Mouse (Mus musculus) granulocyte monocyte progenitor cell, adult 5-6 weeks (primary cell): Measurements from ENCODE around the gene Ppef2. TPM values are rescaled to one million over a fixed set of nuclear protein-coding genes. Genes with fewer than 3 reads are reported as not detected.

Experiments
- ATAC-seq: replicated peaks from 2 replicates; pipeline ENCODE4 v1.8.0; 2016; ENCODE audit warnings: mild to moderate bottlenecking, moderate TSS enrichment, inconsistent platforms; ENCODE audit not compliant: poor library complexity, severe bottlenecking
- total RNA-seq, 2 experiments: library from RNA; stranded (forward) in 1 of 2; stranded (reverse) in 1 of 2; fragments of 200-712, 200-1000 nt in 1 of 2; fragments of >200 nt in 1 of 2; fragmentation: Nextera tagmentation in 1 of 2; gene quantifications; 2 replicates each; pipeline ENCODE4 v1.2.3; 2014 to 2017

Ppef2 gene
- total RNA-seq (2014; fragmentation: Nextera tagmentation): not detected in 2 replicates
- total RNA-seq (2017): not detected in 2 replicates

DNA sequence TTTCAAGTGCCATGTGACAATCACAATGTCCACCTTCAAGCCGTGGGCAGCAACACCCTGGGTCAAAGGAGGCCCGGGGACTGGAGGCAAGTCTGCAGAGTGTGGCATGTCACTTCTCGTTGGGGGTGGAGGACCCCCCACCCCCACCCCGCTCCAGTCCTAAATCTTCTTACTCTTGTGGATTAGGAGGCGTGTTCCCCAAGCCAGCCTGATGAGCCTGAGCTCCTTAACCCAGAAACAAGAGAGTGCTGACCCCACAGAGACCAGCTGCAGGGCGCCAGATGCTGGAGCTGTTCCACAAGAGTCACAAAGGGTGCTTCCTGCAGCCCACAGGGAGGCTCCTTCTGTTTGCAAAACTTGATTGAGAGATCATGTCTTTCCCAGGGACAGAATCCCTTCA lies at the start of gene Ppef2:
TSS of gene Ppef2 (minus strand) at position 61 of the 400 bp plus-strand sequence.
- no peak for ATAC-seq

GRCm38 (mm10) chr5:92304291-92304690 lies 48.2 kb upstream of the Ppef2 start:
- ATAC-seq: no peak

DNA sequence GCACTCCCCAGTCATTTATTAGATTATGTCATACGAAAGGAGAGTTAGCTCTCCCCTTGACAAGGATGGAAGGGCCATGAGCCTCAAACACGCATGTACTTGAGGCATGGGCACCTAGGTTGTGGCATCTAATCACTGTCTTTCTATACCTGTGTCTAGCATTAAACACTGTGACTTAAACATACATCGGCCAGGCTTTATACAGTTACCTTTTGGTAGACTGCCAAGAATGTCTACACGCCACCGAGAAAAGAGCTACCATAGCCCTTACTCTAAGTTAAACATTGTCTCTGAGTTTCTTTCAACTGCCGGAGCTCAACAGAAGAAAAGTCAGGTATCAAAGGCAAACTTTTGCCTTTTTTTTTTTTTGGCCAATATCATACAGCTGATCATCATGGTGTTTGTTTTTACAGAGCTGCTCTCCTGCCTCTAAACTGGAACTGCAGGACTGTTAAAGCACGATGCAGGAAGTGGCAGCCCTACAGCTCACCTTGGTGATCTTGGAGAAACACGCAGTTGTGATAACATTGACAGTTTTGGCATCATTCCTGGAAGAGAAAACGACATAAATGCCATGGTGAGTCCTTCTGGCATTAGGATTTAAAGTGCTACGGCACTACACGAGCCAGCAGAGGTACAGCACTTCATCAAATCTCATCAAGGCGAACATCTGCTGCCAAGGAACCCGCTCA lies 46.2 kb upstream of the Ppef2 start:
- no peak for ATAC-seq

- no peak for ATAC-seq
Observed at GRCm38 (mm10) chr5:92294525-92294924, 38.4 kb upstream of the Ppef2 start.

- 0 out of 2 replicates have a peak, but pooled peaks have one; percentile 22 for ATAC-seq
Observed at GRCm38 (mm10) chr5:92291652-92292414, 35.8 kb upstream of the Ppef2 start.

DNA sequence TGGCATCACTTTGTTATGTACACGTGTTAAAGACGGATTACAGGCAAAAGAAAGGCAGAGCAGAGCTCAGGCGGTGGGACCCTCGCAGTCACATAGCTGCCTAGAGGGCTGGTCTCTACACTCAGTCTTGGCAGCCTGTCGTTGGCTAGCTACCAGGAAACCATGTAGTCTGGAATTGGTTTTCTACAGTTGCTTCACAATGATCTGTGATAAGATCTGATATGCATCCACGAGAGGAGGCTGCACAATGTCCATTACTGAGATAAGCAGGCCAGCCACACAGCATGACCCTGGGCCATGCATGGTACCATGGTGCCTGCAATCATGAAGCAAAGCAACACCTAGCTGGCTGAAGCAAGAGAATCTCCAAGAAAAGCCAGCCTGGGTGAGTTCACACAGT lies 31.8 kb upstream of the Ppef2 start:
- ATAC-seq: no peak

GRCm38 (mm10) chr5:92283107-92283506 lies 27.0 kb upstream of the Ppef2 start:
- no peak for ATAC-seq

DNA sequence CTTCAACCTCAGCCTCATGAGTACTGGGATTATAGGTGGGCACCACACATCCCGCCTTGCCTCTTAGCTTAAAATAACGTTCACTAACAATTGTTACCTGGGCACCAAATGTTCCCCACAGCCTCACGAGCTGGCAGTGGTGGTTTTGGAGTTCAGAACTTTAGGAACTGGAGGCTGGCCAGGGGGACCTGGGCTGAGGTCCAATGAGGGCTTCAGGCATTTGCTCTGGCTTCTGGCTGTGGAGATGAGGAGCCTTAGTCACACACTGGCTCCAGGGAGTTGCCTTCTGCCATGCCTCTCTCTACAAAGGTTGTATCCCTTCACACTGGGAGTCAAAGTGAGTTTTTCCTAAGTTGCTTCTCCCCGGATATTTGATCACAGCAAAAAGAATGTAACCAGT lies 26.5 kb upstream of the Ppef2 start:
- ATAC-seq: no peak

DNA sequence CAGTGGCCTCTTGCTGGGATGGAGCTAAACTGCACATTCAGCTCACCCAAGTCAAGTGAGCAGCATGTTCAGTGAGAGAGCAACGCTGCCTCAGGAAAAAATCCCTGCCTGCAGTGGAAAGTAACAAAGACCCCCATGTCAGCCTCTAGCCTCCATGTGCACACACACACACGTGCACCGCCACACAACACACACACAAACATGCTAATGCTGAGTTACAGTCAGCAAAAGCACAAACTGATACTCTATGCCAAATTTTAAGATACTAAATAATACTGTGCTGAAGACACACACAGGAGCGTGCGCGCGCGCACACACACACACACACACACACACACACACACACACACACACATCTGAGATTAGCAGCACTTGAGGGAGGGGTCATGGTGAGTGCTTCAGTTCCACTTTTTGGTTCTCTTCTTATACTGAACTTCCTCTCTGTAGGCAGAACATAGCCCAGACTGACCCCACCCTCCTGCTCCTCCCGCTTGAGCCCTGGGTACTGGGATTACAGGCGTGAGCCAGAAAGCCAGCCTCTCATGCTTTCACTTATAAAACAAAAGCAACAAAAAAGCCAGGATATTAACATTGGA lies 23.0 kb upstream of the Ppef2 start:
- peak; percentile 70 for ATAC-seq

- ATAC-seq: peak; percentile 72
Observed at GRCm38 (mm10) chr5:92277437-92278394, 21.6 kb upstream of the Ppef2 start, which contains the start of gene Naaa. TSS of gene Naaa (minus strand) at chr5:92278170.

DNA sequence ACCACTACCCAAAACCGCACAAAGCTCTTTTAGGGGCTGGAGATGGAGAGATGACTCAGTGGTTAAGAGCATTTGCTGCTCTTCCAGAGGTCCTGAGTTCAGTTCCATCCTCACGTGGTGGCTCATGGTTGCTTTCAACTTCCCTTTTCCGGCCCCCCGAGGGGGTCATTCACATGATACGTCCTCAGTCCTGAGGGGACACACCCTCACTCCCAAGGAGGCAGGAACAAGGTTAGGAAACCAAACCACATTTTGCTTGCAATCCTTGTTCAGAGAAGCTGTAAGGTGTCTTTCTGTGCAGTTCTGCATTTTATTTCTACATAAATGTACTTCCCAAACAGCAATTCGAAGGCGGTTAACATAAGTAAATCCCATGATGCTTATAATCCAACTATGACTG lies 14.4 kb upstream of the Ppef2 start:
- ATAC-seq: peak; percentile 94

- ATAC-seq: no peak
Observed at GRCm38 (mm10) chr5:92263761-92264359, 7.8 kb upstream of the Ppef2 start.

- ATAC-seq: peak; percentile 80
Observed at GRCm38 (mm10) chr5:92262646-92263045, 6.6 kb upstream of the Ppef2 start.

DNA sequence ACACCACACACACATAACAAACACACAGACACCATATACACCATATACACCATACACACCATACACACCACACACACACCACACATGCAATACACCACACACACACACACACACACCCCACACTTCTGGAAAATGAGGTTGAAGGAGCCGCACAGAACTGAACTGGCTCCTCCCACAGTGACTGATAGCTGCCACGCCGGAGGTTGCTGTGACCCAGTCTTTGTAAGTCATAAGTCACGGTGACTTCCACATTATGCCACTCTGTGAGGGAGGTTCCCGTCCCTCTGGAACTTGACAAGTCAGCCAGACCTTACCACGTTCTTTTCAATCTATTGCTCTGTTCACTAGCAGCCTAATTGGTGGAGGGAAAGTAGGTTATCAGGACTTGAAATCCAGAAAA lies 1.6 kb downstream of the Ppef2 start:
- peak; percentile 61 for ATAC-seq

GRCm38 (mm10) chr5:92252797-92253343 lies 3.2 kb downstream of the Ppef2 start:
- peak; percentile 33 for ATAC-seq

- no peak for ATAC-seq
Observed at GRCm38 (mm10) chr5:92252031-92252430, 4.0 kb downstream of the Ppef2 start.

GRCm38 (mm10) chr5:92248614-92249013 lies 7.5 kb downstream of the Ppef2 start:
- ATAC-seq: no peak

GRCm38 (mm10) chr5:92245483-92245882 lies 10.6 kb downstream of the Ppef2 start:
- peak; percentile 97 for ATAC-seq

- ATAC-seq: no peak
Observed at GRCm38 (mm10) chr5:92244900-92245299, 11.2 kb downstream of the Ppef2 start.
